Mouse (Mus musculus) CD4-positive, CD25-positive, alpha-beta regulatory T cell, adult 9 weeks (primary cell): Measurements from ENCODE around the gene Thrap3. TPM values are rescaled to one million over a fixed set of nuclear protein-coding genes. Genes with fewer than 3 reads are reported as not detected.

Source experiments
- polyA plus RNA-seq: library from polyadenylated mRNA; unstranded; fragments of 100-300 nt; shearing (Covaris generic); gene quantifications from one replicate; pipeline ENCODE4 v1.2.1, GENCODE M21; 2017

Thrap3 gene
- polyA plus RNA-seq: 267 TPM

DNA sequence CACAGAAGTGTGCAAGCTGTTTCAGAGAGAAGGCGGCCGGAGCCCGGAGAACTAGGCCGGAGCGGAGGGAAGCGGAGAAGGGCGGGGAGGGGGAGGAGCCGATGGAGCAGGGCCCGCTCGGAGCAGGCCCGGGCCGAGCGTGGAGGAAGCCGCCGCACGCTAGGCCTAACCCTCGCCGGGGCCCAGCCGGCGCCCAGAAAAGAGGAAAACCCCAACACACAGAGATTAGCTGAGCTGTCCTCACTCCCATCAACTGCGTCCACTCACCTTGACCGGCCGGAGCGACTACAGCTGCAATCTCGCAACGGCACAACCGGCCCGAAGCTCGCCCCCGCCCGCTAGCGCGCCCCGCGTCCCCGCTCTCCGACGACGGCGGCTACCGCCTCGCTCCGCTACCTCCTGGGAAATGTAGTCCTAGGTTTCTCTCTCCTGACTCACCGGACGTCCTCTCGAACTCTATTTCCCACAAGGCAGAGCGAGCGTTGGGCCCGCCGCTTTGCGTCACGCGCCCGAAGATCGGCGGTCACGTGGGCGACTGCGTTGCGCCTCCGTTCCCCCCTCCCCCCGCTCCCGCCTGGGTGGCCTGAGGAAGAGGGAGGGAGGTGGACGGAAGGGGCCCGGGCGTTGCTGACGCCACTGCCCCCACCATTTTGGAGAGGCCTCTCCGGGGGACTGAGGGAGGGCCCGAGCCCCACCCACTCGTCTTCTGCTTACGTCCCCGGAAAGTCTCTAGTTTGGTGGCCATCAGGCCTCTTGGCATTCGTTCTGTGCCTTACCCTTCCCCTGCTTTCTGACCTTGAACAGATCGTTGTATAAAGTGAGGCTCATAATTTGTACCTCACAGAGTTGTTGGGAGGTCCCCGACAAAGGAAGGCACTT lies at the start of gene Thrap3:
Gene Thrap3, minus strand, starts transcription at position 458 of the 879 bp plus-strand sequence.

DNA sequence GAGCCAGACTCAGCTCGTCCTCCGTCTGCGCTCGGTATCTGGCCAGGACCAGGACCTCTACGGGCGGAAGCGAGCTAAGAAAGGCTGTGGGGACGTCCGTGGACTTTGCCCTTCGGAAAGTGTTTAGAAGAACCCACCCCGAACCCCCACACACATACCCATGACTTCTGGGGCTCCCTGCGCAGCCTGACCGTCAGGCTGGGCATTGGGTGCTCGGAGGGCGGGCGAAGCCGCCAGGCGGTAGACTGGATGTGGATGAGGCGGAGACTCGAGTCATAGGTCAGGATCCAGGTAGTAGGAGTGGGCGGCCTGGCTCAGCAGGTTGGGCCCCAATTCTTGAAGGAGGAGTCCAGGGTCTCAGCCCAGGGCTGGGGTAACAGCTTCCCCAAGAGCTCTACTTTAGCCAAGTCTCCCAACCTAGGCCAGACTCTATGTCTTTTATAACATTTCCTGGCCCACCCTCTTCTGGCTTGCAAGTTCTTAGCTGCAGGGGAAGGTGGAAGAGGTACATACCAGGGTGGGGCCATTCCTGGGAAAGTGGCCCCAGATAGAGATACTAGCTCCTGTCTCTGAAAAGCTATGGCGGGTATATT lies 39.4 kb downstream of the Thrap3 start, which contains the start of gene Sh3d21:
Gene Sh3d21, minus strand, starts transcription at position 425 of the 593 bp plus-strand sequence.

GRCm38 (mm10) chr4:126147533-126148160 lies 54.9 kb downstream of the Thrap3 start, which contains the start of gene Eva1b:
TSS of gene Eva1b (plus strand) at chr4:126147744.

Other genes with a start within 250 kb of the Thrap3 start
- not detected for gene Csf3r, start 178.2 kb downstream of the Thrap3 start, polyA plus RNA-seq
- gene Mrps15, start 155.8 kb downstream of the Thrap3 start, polyA plus RNA-seq: 52.6 TPM
- gene Oscp1, start 144.2 kb downstream of the Thrap3 start, polyA plus RNA-seq: 0.38 TPM
- 70.0 TPM for gene Lsm10, start 106.1 kb downstream of the Thrap3 start, polyA plus RNA-seq
- 8.3 TPM for gene Stk40, start 98.8 kb downstream of the Thrap3 start, polyA plus RNA-seq
- gene Eva1b, start 55.0 kb downstream of the Thrap3 start, polyA plus RNA-seq: 24.9 TPM
- 0.92 TPM for gene Sh3d21, start 39.3 kb downstream of the Thrap3 start, polyA plus RNA-seq
- gene Map7d1, start 53.6 kb upstream of the Thrap3 start, polyA plus RNA-seq: 4.3 TPM
- 124 TPM for gene Trappc3, start 59.6 kb upstream of the Thrap3 start, polyA plus RNA-seq
- gene Col8a2, start 84.0 kb upstream of the Thrap3 start, polyA plus RNA-seq: not detected
- 14.5 TPM for gene Adprhl2, start 118.9 kb upstream of the Thrap3 start, polyA plus RNA-seq
- not detected for gene Tekt2, start 122.9 kb upstream of the Thrap3 start, polyA plus RNA-seq
- 29.9 TPM for gene Ago3, start 226.8 kb upstream of the Thrap3 start, polyA plus RNA-seq